Mouse (Mus musculus): ENCODE data around the gene Ddx47. TPM values are rescaled to one million over a fixed set of nuclear protein-coding genes. Genes with fewer than 3 reads are reported as not detected.

Gene Ddx47
- polyA plus RNA-seq, 1 experiment from 2014 or later, result 76.2 TPM

DNA sequence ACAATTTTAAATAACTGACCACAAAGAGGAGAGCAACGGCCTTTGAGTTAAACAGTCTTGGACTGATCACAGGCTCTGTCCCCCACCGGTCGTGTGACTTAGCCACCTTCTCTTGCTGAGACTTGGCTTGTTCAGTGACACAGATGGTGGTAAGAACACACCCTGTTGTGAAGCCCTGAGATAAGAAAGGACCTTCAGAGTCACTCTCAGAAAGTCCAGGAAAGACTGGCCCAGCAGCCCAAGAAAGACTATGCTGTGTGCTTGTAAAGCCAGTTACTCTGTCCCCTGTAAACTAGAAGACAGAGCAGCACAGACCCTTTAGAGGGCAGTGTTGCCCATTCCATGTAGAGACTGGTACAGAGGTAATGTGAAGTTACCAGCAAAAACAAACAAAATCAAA lies 26.7 kb upstream of the Ddx47 start:
- WGBS, result 63% methylated on average over 3 of the region's 3 CpGs
- Histone ChIP-seq H3K4me3 (no peak overlapping the region), H3K4me2 (no peak overlapping the region), H3K9ac (no peak overlapping the region), H3K36me3 (replicated peaks) (no peaks in the 10 kb centered on the region), H3K27me3 (replicated peaks) (no peaks in the 10 kb centered on the region), H3K27ac (no peak overlapping the region), H3K4me1 (peaks cover 21% of the 10 kb centered on the region), H3K9me3 (no peaks in the 10 kb centered on the region)
- no peak for ATAC-seq (replicated peaks)

DNA sequence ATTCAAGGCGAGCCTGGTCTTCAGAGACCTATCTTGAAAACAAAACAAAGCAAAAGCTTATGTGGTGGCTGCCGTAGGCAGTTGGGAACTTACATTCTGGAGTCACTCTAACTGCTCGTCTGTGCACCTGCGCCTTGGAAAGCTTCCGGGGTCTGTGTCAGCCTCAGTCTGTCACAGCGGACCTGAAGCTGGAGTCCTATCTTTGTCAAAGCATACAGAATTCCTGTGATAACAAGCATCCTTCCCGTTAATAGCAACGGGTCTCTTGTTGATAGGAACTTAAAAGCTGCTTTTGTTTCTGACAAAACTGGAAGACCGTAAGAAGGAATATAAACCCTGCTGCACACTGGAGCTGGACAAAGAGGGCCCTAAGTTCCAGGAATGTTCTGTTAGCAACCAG lies 23.0 kb upstream of the Ddx47 start:
- WGBS, result 82% methylated on average over 9 of the region's 9 CpGs
- Histone ChIP-seq H3K9ac (no peak overlapping the region), H3K4me1 (peaks cover 9% of the 10 kb centered on the region; the same call in 1 of the 2 replicates), H3K27ac (no peak overlapping the region), H3K36me3 (replicated peaks) (no peaks in the 10 kb centered on the region), H3K4me3 (no peak overlapping the region), H3K9me3 (no peaks in the 10 kb centered on the region), H3K27me3 (replicated peaks) (no peaks in the 10 kb centered on the region), H3K4me2 (no peak overlapping the region)
- ATAC-seq (replicated peaks), result no peak

DNA sequence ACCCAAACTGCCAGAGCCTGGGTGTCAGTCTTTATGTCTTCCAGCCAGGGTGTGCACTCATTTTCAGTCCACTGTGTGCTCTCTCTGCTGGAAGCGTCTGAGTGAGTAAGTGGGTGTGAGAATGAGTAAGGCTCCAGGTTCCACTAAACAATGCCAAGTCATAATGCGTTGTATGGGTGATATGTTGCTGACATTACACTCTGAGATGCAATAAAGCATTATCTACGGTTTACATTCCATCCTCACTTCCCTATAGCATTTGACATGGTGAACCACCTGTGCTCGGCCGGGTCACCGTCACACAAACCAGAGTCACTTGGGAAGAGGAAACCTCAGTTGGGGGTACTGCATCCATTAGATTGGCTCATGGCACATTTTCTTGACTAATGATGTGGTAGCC lies 20.7 kb upstream of the Ddx47 start:
- Histone ChIP-seq H3K27me3 (replicated peaks) (no peaks in the 10 kb centered on the region), H3K36me3 (replicated peaks) (no peaks in the 10 kb centered on the region), H3K4me2 (no peak overlapping the region), H3K4me1 (no peaks in the 10 kb centered on the region), H3K27ac (no peak overlapping the region), H3K9me3 (no peaks in the 10 kb centered on the region), H3K9ac (no peak overlapping the region), H3K4me3 (no peak overlapping the region)
- 92% methylated on average over 6 of the region's 6 CpGs for WGBS
- no peak for ATAC-seq (replicated peaks)

DNA sequence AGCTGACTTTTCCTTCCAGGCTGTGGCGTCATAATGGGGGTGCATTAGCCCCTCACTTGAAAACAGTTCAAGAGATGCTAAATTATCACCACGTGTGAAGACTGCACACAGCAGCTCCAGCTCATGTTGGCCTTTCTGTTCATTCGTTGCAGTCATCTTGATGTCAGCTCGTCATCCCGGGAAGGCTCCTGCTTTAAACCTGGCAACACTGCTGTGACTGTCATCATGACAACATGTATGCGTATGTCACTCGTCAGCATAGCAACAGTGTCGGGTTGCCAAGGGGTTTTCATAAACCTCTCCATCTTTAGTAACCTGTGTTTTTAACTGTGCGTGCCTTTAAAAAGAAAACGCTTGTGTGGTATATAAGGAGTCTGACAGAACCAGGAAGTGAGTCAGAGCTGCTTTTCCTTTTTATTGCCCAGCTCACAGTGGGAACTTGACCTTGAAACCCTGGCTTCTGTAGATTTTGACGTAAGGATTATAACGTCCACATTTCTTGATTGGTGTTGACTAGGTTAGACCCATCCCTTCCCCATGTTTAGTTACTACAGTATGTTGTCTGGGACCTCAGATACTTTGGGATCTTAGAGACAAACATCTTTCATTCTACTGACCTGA lies 17.3 kb upstream of the Ddx47 start:
- Histone ChIP-seq H3K36me3 (replicated peaks) (no peaks in the 10 kb centered on the region), H3K4me3 (no peak overlapping the region), H3K9ac (no peak overlapping the region), H3K4me2 (no peak overlapping the region), H3K9me3 (no peaks in the 10 kb centered on the region), H3K27me3 (replicated peaks) (no peaks in the 10 kb centered on the region), H3K27ac (no peak overlapping the region), H3K4me1 (no peaks in the 10 kb centered on the region)
- ATAC-seq (replicated peaks), result no peak; the same call in 1 of the 2 replicates
- WGBS, result 73% methylated on average over 12 of the region's 12 CpGs

DNA sequence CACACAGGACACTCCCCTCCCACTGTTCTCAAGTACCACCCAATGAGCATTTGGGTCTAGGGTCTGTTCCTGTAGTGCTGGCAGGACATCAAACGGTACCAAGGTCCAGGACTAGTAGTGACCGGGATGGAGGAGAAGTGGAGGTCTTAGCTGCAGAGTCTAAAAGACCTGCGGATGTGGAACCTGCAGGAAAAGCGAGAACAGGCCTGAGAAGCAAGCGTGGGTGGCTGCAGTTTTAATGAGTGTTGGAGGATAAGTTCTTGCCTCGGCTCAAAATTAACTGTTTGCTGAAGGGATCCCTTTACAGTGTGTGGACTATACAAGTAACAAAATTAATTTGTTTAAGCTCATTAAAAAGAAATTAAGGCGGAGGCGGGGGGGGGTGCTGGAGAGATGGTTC lies 16.4 kb upstream of the Ddx47 start:
- WGBS, result 82% methylated on average over 8 of the region's 8 CpGs
- Histone ChIP-seq H3K4me1 (no peaks in the 10 kb centered on the region), H3K4me3 (no peak overlapping the region), H3K9me3 (no peaks in the 10 kb centered on the region), H3K27ac (no peak overlapping the region), H3K9ac (no peak overlapping the region), H3K27me3 (replicated peaks) (no peaks in the 10 kb centered on the region), H3K36me3 (replicated peaks) (no peaks in the 10 kb centered on the region), H3K4me2 (no peak overlapping the region)
- 0 out of 2 replicates have a peak, but pooled peaks have one; percentile 17 for ATAC-seq (replicated peaks)

DNA sequence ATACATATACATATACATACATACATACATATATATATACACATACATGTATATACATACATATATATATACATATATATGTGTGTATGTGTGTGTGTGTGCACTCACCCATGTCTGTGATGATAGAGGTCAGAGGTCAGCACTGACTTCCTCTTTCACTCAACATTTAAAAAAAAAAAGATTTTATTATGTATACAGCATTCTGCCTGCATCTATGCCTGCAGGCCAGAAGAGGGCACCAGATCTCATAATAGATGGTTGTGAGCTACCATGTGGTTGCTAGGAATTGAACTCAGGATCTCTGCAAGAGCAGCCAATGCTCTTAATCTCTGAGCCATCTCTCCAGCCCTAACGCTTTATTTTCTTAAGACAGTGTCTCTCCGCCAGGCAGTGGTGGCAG lies 14.5 kb upstream of the Ddx47 start:
- H3K27ac ChIP-seq, result no peak overlapping the region
- H3K36me3 ChIP-seq (replicated peaks), result no peaks in the 10 kb centered on the region
- WGBS, result 81% methylated on average over 2 of the region's 2 CpGs
- no peaks in the 10 kb centered on the region for H3K4me1 ChIP-seq
- H3K9me3 ChIP-seq, result no peaks in the 10 kb centered on the region
- H3K9ac ChIP-seq, result no peak overlapping the region
- H3K4me3 ChIP-seq, result no peak overlapping the region
- no peak for ATAC-seq (replicated peaks)
- H3K27me3 ChIP-seq (replicated peaks), result no peaks in the 10 kb centered on the region
- no peak overlapping the region for H3K4me2 ChIP-seq

DNA sequence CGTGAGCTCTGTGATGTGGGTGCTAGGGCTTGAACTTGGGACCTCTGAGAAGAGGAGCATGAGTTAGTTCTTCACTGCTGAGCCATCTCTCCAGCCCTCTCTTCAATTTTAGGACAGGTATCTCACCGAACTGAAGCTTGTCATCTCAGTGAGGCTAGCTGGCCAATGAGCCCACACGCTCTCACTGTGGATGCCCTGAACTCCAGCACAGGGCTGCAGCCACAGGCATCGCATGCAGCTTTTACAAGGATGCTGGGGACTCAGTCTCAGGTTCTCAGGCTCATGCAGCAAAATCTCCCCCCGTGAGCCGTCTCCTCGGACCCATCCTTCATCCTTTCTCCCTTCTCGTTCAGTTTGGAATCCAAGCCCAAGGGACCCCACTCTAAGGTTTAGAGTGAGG lies 13.3 kb upstream of the Ddx47 start:
- no peak overlapping the region for H3K27ac ChIP-seq
- H3K36me3 ChIP-seq (replicated peaks), result no peaks in the 10 kb centered on the region
- H3K9me3 ChIP-seq, result no peaks in the 10 kb centered on the region
- 91% methylated on average over 8 of the region's 8 CpGs for WGBS
- H3K4me2 ChIP-seq, result no peak overlapping the region
- no peak overlapping the region for H3K4me3 ChIP-seq
- H3K4me1 ChIP-seq, result no peaks in the 10 kb centered on the region
- ATAC-seq (replicated peaks), result no peak
- no peak overlapping the region for H3K9ac ChIP-seq
- H3K27me3 ChIP-seq (replicated peaks), result no peaks in the 10 kb centered on the region

DNA sequence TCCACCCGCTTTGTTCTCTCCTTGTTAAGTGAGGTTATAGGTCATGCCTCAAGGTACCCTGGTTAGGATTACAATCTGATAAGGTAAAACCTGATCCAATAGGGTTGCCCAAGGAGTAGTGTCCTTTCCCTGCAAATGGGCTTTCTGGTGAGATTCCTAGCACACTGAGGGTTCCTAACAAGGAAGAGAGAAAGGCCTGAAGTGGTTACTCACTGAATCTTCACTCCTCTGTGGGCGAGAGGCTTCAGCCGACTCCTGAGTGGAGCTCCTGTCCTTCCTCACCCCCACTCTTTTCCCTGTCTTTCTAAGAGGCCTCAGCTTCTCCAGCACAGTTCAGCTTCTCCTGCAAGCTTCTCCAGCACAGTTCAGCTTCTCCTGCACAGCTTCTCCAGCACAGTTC lies 12.6 kb upstream of the Ddx47 start:
- no peak overlapping the region for H3K4me2 ChIP-seq
- H3K27ac ChIP-seq, result no peak overlapping the region
- H3K27me3 ChIP-seq (replicated peaks), result no peaks in the 10 kb centered on the region
- H3K4me3 ChIP-seq, result no peak overlapping the region
- no peak overlapping the region for H3K9ac ChIP-seq
- H3K9me3 ChIP-seq, result no peaks in the 10 kb centered on the region
- no peaks in the 10 kb centered on the region for H3K4me1 ChIP-seq
- ATAC-seq (replicated peaks), result no peak
- H3K36me3 ChIP-seq (replicated peaks), result no peaks in the 10 kb centered on the region
- WGBS, result 93% methylated on average over 3 of the region's 3 CpGs

DNA sequence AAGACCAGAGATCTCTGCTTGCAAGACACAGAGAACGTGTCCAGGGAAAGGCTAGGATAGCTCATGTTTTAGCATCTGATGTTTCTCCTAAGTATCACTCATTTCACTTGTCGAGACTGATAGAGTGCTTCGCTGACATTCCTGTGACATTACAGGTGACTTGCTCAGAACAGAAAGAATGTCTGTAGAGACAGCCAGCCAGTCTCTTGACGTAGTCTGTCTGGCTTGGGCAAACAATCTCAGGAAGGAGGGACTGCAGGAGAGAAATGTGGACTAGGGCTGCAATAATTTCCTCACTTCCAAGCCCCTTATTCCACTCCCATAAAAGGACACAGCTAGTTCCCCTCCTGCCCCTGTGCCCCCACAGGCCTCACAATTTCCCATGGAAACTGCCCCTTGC lies 11.1 kb upstream of the Ddx47 start:
- no peak overlapping the region for H3K9ac ChIP-seq
- WGBS, result 79% methylated on average over 4 of the region's 4 CpGs
- no peak for ATAC-seq (replicated peaks)
- no peak overlapping the region for H3K27ac ChIP-seq
- H3K4me2 ChIP-seq, result no peak overlapping the region
- H3K27me3 ChIP-seq (replicated peaks), result no peaks in the 10 kb centered on the region
- no peaks in the 10 kb centered on the region for H3K4me1 ChIP-seq
- H3K36me3 ChIP-seq (replicated peaks), result no peaks in the 10 kb centered on the region
- H3K4me3 ChIP-seq, result no peak overlapping the region
- no peaks in the 10 kb centered on the region for H3K9me3 ChIP-seq

DNA sequence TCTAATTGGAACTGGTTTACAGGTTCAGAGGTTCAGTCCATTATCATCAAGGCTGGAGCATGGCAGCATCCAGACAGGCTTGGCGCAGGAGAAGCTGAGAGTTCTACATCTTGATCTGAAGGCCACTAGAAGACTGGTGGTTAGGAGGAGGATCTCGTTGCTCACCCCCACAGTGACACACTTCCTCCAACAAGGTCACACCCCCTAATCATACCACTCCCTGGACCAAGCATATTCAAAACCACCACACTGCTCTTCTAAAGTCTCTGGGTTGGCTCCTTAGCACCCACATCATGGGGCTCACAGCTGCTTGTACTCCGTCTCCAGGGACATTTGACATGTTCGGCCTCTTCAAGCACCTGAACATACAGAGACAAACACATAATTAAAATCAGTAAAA lies 9.4 kb upstream of the Ddx47 start:
- Histone ChIP-seq H3K36me3 (replicated peaks) (no peaks in the 10 kb centered on the region), H3K27me3 (replicated peaks) (no peaks in the 10 kb centered on the region), H3K4me1 (no peaks in the 10 kb centered on the region), H3K4me3 (no peak overlapping the region), H3K4me2 (no peak overlapping the region), H3K27ac (no peak overlapping the region), H3K9ac (no peak overlapping the region), H3K9me3 (no peaks in the 10 kb centered on the region)
- 87% methylated on average over 4 of the region's 4 CpGs for WGBS
- ATAC-seq (replicated peaks), result no peak

DNA sequence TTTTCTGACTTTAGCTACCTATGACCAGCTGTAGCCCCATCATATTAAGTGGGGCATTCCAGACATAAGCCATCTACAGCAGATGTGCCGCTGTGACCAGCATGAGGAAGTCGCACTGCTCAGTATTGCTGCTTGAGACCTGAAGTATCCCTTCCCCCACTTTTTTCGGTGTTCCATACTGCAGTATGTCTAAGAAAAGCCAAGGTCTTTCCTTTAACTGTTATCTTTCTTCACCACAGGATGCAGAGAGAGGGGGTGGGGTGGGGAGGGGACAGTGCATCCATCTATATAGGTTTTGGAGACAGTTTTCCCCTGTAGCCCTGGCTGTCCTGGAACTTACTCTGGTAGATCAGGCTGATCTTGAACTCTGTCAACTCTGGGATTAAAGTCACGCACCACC lies 5.0 kb upstream of the Ddx47 start:
- ATAC-seq (replicated peaks), result no peak

DNA sequence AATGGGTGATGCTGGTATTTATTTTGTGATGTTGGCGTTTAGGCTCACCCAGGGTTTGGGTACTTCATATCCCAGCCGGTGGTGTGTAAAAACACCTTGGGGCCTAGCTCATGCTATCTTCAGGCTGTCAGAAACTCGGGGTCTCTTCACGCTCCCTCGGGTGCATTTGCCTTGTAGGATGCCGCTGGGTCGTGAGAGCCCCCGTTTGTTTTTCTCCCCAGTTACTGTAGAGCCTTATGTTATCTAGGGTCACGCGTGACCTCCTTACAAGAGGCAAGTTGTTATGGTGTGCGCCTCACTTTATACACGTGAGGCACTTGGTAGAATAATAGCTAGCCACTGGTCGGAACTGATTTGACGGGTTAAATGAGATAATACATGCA lies 313 bp downstream of the Ddx47 start:
- Histone ChIP-seq H3K4me1 (peaks cover 8% of the 10 kb centered on the region), H3K27me3 (replicated peaks) (no peaks in the 10 kb centered on the region), H3K4me2 (peak overlapping the region; percentile 72), H3K27ac (peak overlapping the region; percentile 59; the same call in 1 of the 2 replicates), H3K9me3 (no peaks in the 10 kb centered on the region), H3K9ac (peak overlapping the region; percentile 62), H3K4me3 (peak overlapping the region; percentile 72), H3K36me3 (replicated peaks) (peaks cover 27% of the 10 kb centered on the region)
- WGBS, result 2% methylated on average over 14 of the region's 14 CpGs
- peak; percentile 46; the same call in 1 of the 2 replicates for ATAC-seq (replicated peaks)

More for the DNA sequence above, 5.0 kb upstream of the Ddx47 start:
- Histone ChIP-seq H3K36me3 (replicated peaks) (no peaks in the 10 kb centered on the region), H3K27me3 (replicated peaks) (no peaks in the 10 kb centered on the region), H3K9me3 (no peaks in the 10 kb centered on the region), H3K27ac (no peak overlapping the region), H3K9ac (no peak overlapping the region), H3K4me3 (no peak overlapping the region), H3K4me2 (no peak overlapping the region), H3K4me1 (no peaks in the 10 kb centered on the region; the same call in 1 of the 2 replicates)
- WGBS, result 88% methylated on average over 4 of the region's 4 CpGs

DNA sequence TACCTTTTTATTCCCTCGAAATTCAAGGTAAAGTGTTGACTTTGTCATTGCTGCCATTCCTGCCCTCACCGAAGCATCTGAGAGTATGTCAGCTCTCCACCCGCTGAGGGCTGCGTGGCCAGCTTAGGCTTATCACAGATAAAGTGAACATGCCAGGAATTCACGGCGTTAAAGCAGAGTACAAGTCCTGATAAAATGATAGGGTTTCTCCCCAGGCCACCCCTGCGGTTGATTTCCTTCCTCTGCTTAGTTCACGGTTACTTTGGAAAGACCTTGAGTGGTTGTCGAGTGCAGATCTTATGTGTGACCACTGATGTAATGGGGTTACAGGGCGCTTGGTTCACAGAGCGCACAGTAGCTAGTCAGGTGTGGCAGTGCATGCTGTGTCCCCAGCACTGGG lies 5.8 kb downstream of the Ddx47 start:
- H3K9me3 ChIP-seq, result no peaks in the 10 kb centered on the region
- WGBS, result 97% methylated on average over 11 of the region's 11 CpGs
- peaks cover 5% of the 10 kb centered on the region for H3K4me1 ChIP-seq
- H3K9ac ChIP-seq, result no peak overlapping the region
- ATAC-seq (replicated peaks), result no peak
- H3K4me2 ChIP-seq, result no peak overlapping the region
- no peak overlapping the region for H3K27ac ChIP-seq
- H3K36me3 ChIP-seq (replicated peaks), result peaks cover 78% of the 10 kb centered on the region
- no peaks in the 10 kb centered on the region for H3K27me3 ChIP-seq (replicated peaks)
- no peak overlapping the region for H3K4me3 ChIP-seq

All from midbrain, embryonic 15.5 days (tissue).